Mouse (Mus musculus): ENCODE measurements around the gene Adh5. TPM values are rescaled to one million over a fixed set of nuclear protein-coding genes. Genes with fewer than 3 reads are reported as not detected.

The Adh5 gene
- polyA plus RNA-seq, 1 experiment from 2014 or later = 99.8 TPM

GRCm38 (mm10) chr3:138481526-138482284 lies 38.8 kb downstream of the Adh5 start:
- peak; percentile 34 for TF ChIP-seq CTCF (IDR thresholded peaks at IDR 0.05; ENCODE audit: low read depth)
- TF ChIP-seq EP300 (optimal IDR thresholded peaks at IDR 0.05) = no peak
- H3K9ac ChIP-seq (ENCODE audit: low read length) = no peak overlapping the region

GRCm38 (mm10) chr3:138483240-138483639 lies 40.3 kb downstream of the Adh5 start:
- Histone ChIP-seq H3K27ac (replicated peaks) (peak overlapping the region; percentile 45; the same call in 1 of the 2 replicates), H3K9me3 (ENCODE audit: control insufficient read depth, low read length) (no peaks in the 10 kb centered on the region), H3K36me3 (ENCODE audit: control insufficient read depth, insufficient read depth, low read length) (peaks cover 2% of the 10 kb centered on the region; the same call in 1 of the 2 replicates), H3K4me3 (ENCODE audit: low read depth, low read length) (no peak overlapping the region), H3K9ac (ENCODE audit: low read length) (no peak overlapping the region), H3K4me2 (replicated peaks; ENCODE audit: low read depth) (no peak overlapping the region), H3K4me1 (replicated peaks; ENCODE audit: control insufficient read depth, insufficient read depth) (0 out of 2 replicates have a peak, but pooled peaks cover 2% of the 10 kb centered on the region), H3K27me3 (ENCODE audit: control insufficient read depth, insufficient read depth, low read length) (no peaks in the 10 kb centered on the region)
- no peak for TF ChIP-seq EP300 (optimal IDR thresholded peaks at IDR 0.05)
- TF ChIP-seq CTCF (IDR thresholded peaks at IDR 0.05; ENCODE audit: low read depth) = no peak
- DNase-seq (ENCODE audit: low spot score) (peak; percentile 40), ATAC-seq (ENCODE audit: low FRiP score, low TSS enrichment) (peak; percentile 91)
- WGBS = 43% methylated on average over 2 of the region's 2 CpGs

More at GRCm38 (mm10) chr3:138481526-138482284, 38.8 kb downstream of the Adh5 start:
- Histone ChIP-seq H3K27me3 (ENCODE audit: control insufficient read depth, insufficient read depth, low read length) (no peaks in the 10 kb centered on the region), H3K4me3 (ENCODE audit: low read depth, low read length) (no peak overlapping the region), H3K9me3 (ENCODE audit: control insufficient read depth, low read length) (no peaks in the 10 kb centered on the region), H3K4me1 (replicated peaks; ENCODE audit: control insufficient read depth, insufficient read depth) (0 out of 2 replicates have a peak, but pooled peaks cover 2% of the 10 kb centered on the region), H3K27ac (replicated peaks) (0 out of 2 replicates have a peak overlapping the region, but pooled peaks have one; percentile 20), H3K36me3 (ENCODE audit: control insufficient read depth, insufficient read depth, low read length) (peaks cover 2% of the 10 kb centered on the region; the same call in 1 of the 2 replicates), H3K4me2 (replicated peaks; ENCODE audit: low read depth) (peak overlapping the region; percentile 23; the same call in 1 of the 2 replicates)
- 52% methylated on average over 14 of the region's 14 CpGs for WGBS
- ATAC-seq (ENCODE audit: low FRiP score, low TSS enrichment) (0 out of 2 replicates have a peak, but pooled peaks have one; percentile 38), DNase-seq (ENCODE audit: low spot score) (no peak)

- under 1% methylated on average over 57 of the region's 61 CpGs for WGBS
- H3K9ac ChIP-seq (ENCODE audit: low read length) = peak overlapping the region; percentile 88
- no peak for TF ChIP-seq EP300 (optimal IDR thresholded peaks at IDR 0.05)
- TF ChIP-seq CTCF (IDR thresholded peaks at IDR 0.05; ENCODE audit: low read depth) = no peak
These were observed 45.9 kb downstream of the Adh5 start for GRCm38 (mm10) chr3:138488584-138489326.

GRCm38 (mm10) chr3:138489327-138490033 lies 46.6 kb downstream of the Adh5 start, which contains the start of gene Metap1:
Gene Metap1, minus strand, starts transcription at chr3:138489515.
- Histone ChIP-seq H3K27me3 (ENCODE audit: control insufficient read depth, insufficient read depth, low read length) (no peaks in the 10 kb centered on the region), H3K4me1 (replicated peaks; ENCODE audit: control insufficient read depth, insufficient read depth) (no peaks in the 10 kb centered on the region), H3K27ac (replicated peaks) (peak within 1 kb of the TSS; percentile 88), H3K4me3 (ENCODE audit: low read depth, low read length) (peak within 1 kb of the TSS; percentile 89), H3K9ac (ENCODE audit: low read length) (peak within 1 kb of the TSS; percentile 88), H3K9me3 (ENCODE audit: control insufficient read depth, low read length) (no peaks in the 10 kb centered on the region), H3K4me2 (replicated peaks; ENCODE audit: low read depth) (peak within 1 kb of the TSS; percentile 70), H3K36me3 (ENCODE audit: control insufficient read depth, insufficient read depth, low read length) (no peaks in the 10 kb centered on the region)
- TF ChIP-seq CTCF (IDR thresholded peaks at IDR 0.05; ENCODE audit: low read depth) = peak; percentile 32
- TF ChIP-seq EP300 (optimal IDR thresholded peaks at IDR 0.05) = no peak
- ATAC-seq (ENCODE audit: low FRiP score, low TSS enrichment) (peak; percentile 99), DNase-seq (ENCODE audit: low spot score) (peak; percentile 99)
- under 1% methylated on average over 37 of the region's 65 CpGs for WGBS

More at GRCm38 (mm10) chr3:138488584-138489326, 45.9 kb downstream of the Adh5 start:
- peak overlapping the region; percentile 89 for H3K4me3 ChIP-seq (ENCODE audit: low read depth, low read length)
- H3K4me2 ChIP-seq (replicated peaks; ENCODE audit: low read depth) = peak overlapping the region; percentile 70
- ATAC-seq (ENCODE audit: low FRiP score, low TSS enrichment) (peak; percentile 67), DNase-seq (ENCODE audit: low spot score) (peak; percentile 29)
- H3K27ac ChIP-seq (replicated peaks) = peak overlapping the region; percentile 88
- H3K27me3 ChIP-seq (ENCODE audit: control insufficient read depth, insufficient read depth, low read length) = no peaks in the 10 kb centered on the region
- H3K36me3 ChIP-seq (ENCODE audit: control insufficient read depth, insufficient read depth, low read length) = no peaks in the 10 kb centered on the region
- H3K4me1 ChIP-seq (replicated peaks; ENCODE audit: control insufficient read depth, insufficient read depth) = no peaks in the 10 kb centered on the region
- no peaks in the 10 kb centered on the region for H3K9me3 ChIP-seq (ENCODE audit: control insufficient read depth, low read length)

GRCm38 (mm10) chr3:138490034-138490337 lies 47.1 kb downstream of the Adh5 start:
- H3K9ac ChIP-seq (ENCODE audit: low read length) = no peak overlapping the region
- WGBS = 17% methylated on average over 6 of the region's 6 CpGs
- peak overlapping the region; percentile 55 for H3K4me2 ChIP-seq (replicated peaks; ENCODE audit: low read depth)
- H3K9me3 ChIP-seq (ENCODE audit: control insufficient read depth, low read length) = no peaks in the 10 kb centered on the region
- peak overlapping the region; percentile 89 for H3K4me3 ChIP-seq (ENCODE audit: low read depth, low read length)
- no peak for ATAC-seq (ENCODE audit: low FRiP score, low TSS enrichment)
- no peaks in the 10 kb centered on the region for H3K4me1 ChIP-seq (replicated peaks; ENCODE audit: control insufficient read depth, insufficient read depth)
- H3K27ac ChIP-seq (replicated peaks) = no peak overlapping the region
- TF ChIP-seq EP300 (optimal IDR thresholded peaks at IDR 0.05) (no peak), CTCF (IDR thresholded peaks at IDR 0.05; ENCODE audit: low read depth) (no peak)
- no peak for DNase-seq (ENCODE audit: low spot score)
- no peaks in the 10 kb centered on the region for H3K36me3 ChIP-seq (ENCODE audit: control insufficient read depth, insufficient read depth, low read length)
- H3K27me3 ChIP-seq (ENCODE audit: control insufficient read depth, insufficient read depth, low read length) = no peaks in the 10 kb centered on the region
